Mouse (Mus musculus) adrenal gland, postnatal 14 days (tissue): ENCODE data around the gene Sgcg. TPM values are rescaled to one million over a fixed set of nuclear protein-coding genes. Genes with fewer than 3 reads are reported as not detected.
A peak's percentile ranks its signal among the peaks of the same experiment; 100 is the strongest.

Experiments
- DNase-seq: peaks from one replicate; pipeline ENCODE4 v3.0.0; 2021; ENCODE audit warnings: mixed read lengths
- long read RNA-seq, 2 experiments: library from polyadenylated mRNA; stranded (forward); transcript quantifications; one replicate each; pipeline ENCODE4 v2.0.0; 2021
- total RNA-seq: library from RNA; stranded (reverse); gene quantifications from 2 replicates; pipeline ENCODE4 v1.2.3, GENCODE M21; 2021

The Sgcg gene
- 4.5 and 5.1 TPM in 2 replicates for total RNA-seq
- long read RNA-seq, experiment 1, partial matches to known transcripts = 0 of 2 reads
- long read RNA-seq, experiment 1, other reads (novel, unspliced or antisense) = 0 of 2 reads
- long read RNA-seq, experiment 2, transcript Sgcg-201 (8 exons, 3,515 nt) = major isoform, 7 of 8 reads
- long read RNA-seq, experiment 2, partial matches to known transcripts = 1 of 8 reads
- long read RNA-seq, experiment 2, other reads (novel, unspliced or antisense) = 0 of 8 reads

GRCm38 (mm10) chr14:61258352-61258751 is at the start of gene Sgcg:
Gene Sgcg, minus strand, starts transcription at chr14:61258490.
- peak; percentile 31 for DNase-seq

DNA sequence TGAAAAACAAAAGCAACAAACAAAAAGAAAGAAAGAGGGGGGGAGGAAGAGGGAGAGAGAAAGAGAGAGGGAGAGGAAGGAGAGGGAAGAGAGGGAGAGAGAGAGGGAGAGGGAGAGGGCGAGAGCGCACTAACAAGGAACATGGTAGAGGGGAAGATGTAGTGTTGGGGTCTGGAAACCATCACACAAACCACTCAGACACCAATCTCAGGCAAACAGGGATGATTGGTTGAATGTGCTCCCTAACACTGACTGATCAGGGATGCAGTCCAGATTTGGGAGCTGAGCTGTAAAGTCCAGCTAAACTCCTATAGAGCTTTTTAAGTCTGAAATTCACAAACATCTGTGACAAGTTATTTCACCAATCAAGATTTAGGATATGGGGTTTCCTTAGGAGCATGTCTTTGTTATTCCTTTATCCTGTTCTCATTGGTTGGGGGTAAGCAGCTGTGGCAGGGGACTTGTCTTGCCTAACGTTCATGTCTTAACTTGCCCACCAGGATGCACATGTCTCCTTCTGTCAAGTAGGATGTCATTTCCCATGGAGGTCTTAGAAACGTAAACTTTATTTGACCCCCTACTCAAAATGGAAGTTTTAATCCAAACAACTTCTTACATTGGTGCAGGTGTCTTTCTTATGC is 45.8 kb upstream of the Sgcg start:
- DNase-seq = no peak

GRCm38 (mm10) chr14:61302428-61302827 is 44.1 kb upstream of the Sgcg start:
- DNase-seq = no peak

GRCm38 (mm10) chr14:61301323-61301722 is 43.0 kb upstream of the Sgcg start:
- DNase-seq = no peak

GRCm38 (mm10) chr14:61299810-61300209 is 41.5 kb upstream of the Sgcg start:
- DNase-seq = no peak

- DNase-seq = peak; percentile 72
Measured at GRCm38 (mm10) chr14:61294738-61295079, 36.4 kb upstream of the Sgcg start.

- DNase-seq = peak; percentile 84
Measured at GRCm38 (mm10) chr14:61293884-61294737, 35.8 kb upstream of the Sgcg start.

DNA sequence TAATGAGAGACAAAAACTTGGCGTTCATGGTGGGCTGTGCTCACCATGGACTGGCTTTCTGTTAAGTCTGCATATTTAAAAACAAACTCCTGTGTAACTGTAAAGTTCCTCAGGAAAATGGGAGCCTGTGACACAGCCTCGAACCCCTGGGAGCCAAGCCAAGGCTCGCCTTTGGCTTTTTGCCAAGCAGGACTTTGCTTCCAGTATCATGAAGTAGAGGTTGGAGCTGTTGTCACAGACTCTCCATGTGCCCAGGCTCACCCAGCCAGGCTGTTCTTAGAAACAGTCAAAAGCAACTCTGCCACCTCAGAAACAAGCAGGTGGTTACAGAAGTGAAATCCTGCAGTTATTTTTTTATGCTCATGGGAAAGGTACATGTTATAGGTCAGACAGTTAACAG is 32.4 kb upstream of the Sgcg start:
- peak; percentile 63 for DNase-seq

GRCm38 (mm10) chr14:61288606-61289286 is 30.5 kb upstream of the Sgcg start:
- no peak for DNase-seq

GRCm38 (mm10) chr14:61278676-61279300 is 20.5 kb upstream of the Sgcg start:
- DNase-seq = no peak

DNA sequence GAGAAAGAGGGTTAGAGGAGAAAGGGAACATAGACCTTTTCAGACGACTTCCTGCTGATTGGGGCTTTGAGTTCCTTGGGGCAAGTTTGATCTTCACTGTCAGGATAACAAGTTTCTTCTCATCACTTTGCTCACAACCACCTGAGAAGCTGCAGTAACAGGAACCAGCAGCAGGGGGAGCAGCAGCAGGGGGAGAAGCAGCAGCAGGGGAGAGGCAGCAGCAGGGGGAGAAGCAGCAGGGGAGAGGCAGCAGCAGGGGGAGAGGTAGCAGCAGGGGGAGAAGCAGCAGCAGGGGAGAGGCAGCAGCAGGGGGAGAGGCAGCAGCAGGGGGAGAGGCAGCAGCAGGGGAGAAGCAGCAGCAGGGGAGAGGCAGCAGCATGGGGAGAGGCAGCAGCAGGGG is 19.0 kb upstream of the Sgcg start:
- DNase-seq = peak; percentile 74

DNA sequence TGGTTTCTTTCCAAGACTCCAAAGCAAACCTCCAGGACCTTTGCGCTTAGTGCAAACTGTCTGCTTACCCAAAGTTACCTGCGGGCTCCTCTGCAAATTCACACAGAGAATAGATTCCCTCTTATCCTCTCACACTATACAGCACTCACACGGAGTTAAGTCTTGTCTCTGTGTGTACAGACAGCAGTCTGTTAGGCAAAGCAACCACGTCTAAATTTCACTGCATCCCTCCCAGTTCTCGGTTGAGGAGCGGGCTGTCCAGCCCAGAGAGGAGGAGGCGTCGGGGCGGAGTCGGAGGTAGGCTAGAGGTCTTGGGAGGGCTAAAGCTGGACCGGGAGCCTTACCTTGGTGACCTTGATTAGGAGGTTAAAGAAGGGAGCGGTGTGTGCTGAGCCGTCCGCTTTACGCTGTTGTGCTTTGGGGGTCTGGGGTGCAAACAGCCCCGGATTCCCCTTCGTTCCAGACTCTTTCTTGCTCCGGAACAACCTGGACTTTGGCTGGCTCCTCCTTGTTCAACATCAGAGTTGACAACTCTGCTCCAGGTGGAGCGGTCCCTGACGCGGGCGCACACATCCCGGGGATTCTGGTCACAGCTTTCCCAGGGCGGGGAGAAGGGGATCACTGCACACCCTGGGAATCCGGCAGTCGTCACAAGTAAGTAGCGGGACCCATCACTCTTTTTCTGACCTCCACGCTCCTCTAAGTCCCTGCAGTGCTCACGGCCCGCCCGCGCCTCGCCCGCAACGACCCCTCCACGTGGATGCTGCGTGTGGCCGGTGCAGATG is 16.3 kb upstream of the Sgcg start:
- DNase-seq = no peak

GRCm38 (mm10) chr14:61267908-61268475 is 9.7 kb upstream of the Sgcg start:
- peak; percentile 24 for DNase-seq

DNA sequence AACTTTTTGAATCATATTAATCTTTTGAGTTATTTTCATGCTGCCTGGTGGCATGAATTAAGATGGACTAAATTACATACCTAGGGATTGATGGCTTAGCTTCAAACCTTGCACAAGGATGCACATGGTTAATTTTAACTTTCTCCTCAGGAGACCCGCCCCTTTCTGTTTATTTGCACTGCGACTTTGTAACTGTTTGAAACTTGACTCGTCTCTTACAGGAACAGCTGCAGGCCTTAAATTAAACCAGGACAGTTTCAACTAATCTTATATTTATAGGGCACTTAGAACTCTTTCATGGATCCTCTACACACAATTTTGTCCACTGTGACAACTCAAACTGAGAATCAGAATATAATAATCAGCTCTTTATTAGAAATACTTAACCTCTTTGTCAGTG is 794 bp upstream of the Sgcg start:
- no peak for DNase-seq

DNA sequence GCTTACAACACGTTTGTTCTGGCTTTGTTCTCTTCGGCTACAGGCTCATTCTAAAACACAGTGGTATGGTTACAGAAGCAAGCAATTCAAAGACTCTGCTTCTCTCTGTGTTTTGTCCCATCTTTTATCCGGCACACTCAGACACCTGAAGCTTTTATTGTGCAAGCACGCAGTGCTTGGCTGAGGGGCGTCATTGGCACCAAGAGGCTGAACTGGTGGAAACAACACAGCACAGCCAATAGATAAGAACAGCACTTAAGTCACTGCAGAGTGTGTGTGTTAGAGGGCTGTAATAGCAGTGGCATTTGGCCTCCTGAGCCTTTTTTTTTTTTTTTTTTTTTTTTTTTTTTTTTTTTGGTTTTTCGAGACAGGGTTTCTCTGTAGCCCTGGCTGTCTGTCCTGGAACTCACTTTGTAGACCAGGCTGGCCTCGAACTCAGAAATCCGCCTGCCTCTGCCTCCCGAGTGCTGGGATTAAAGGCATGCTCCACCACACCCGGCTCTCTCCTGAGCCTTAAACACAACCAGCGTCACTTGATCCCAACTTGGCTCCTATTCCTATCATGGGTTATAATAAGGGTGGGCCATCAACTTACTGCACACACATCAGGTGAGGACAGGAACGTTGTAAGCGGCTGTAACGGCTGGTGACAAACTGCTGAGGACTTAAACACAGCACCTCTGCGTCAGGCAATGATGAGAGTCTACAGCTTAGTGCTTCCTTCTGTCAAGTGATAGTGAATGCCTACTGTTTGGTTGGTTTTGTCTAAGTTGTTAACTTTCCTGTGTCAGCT is 5.5 kb downstream of the Sgcg start:
- DNase-seq = no peak

GRCm38 (mm10) chr14:61246444-61246843 is 11.8 kb downstream of the Sgcg start:
- no peak for DNase-seq

DNA sequence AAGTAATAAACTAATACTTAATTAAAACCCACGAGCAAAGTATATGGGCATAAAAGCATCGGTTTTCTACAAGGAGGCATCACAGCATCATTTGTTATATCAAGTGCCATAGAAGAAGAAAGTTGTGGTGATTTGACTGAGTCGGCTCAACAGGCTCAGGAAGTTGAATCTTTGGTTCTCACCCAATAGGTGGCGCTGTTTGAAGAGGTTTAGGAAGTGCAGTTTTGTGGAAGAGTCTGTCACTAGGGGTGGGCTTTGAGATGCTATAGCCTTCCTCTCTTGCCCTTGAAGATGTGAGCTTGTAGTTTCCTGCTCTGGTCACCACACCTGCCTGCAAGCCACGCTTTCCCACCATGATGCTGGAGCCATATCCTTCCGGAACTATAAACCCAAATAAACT is 15.7 kb downstream of the Sgcg start:
- DNase-seq = peak; percentile 34

- peak; percentile 16 for DNase-seq
Measured at GRCm38 (mm10) chr14:61238751-61239150, 19.5 kb downstream of the Sgcg start.

GRCm38 (mm10) chr14:61237101-61237654 is 21.1 kb downstream of the Sgcg start:
- DNase-seq = no peak
